Mouse (Mus musculus): ENCODE data around the gene Rhox3c.
"Not testable (repeated sequence)": the region's sequence is repeated elsewhere in the genome, so short reads cannot be mapped to it uniquely, and the experiment has no call there.

Gene Rhox3c

GRCm38 (mm10) chrX:37458285-37458684 lies at the start of gene Rhox3c:
TSS of gene Rhox3c (plus strand) at chrX:37458585.
- DNase-seq: not testable (repeated sequence)

GRCm38 (mm10) chrX:37411767-37412166 lies 46.6 kb upstream of the Rhox3c start, which contains the start of gene Rhox2b:
TSS of gene Rhox2b (plus strand) at chrX:37412067.
- not testable (repeated sequence) for DNase-seq

GRCm38 (mm10) chrX:37432194-37432593 lies 26.2 kb upstream of the Rhox3c start, which contains the start of gene Rhox4b:
TSS of gene Rhox4b (plus strand) at chrX:37432494.
- not testable (repeated sequence) for DNase-seq

- DNase-seq: not testable (repeated sequence)
Measured at GRCm38 (mm10) chrX:37453380-37453779, 5.0 kb upstream of the Rhox3c start, which contains the start of gene Rhox2c. TSS of gene Rhox2c (plus strand) at chrX:37453680.

GRCm38 (mm10) chrX:37480037-37480436 lies 21.7 kb downstream of the Rhox3c start, which contains the start of gene Rhox4c:
TSS of gene Rhox4c (plus strand) at chrX:37480337.
- not testable (repeated sequence) for DNase-seq

- DNase-seq: not testable (repeated sequence)
Measured at GRCm38 (mm10) chrX:37514059-37514458, 55.7 kb downstream of the Rhox3c start, which contains the start of gene Rhox4d. TSS of gene Rhox4d (plus strand) at chrX:37514359.

Data from lung, postnatal 10 days (tissue).